Mouse (Mus musculus) left cerebral cortex, postnatal 4 days (tissue): ENCODE results near the gene Gpc6. TPM values are rescaled to one million over a fixed set of nuclear protein-coding genes. Genes with fewer than 3 reads are reported as not detected.
A peak's percentile ranks its signal among the peaks of the same experiment; 100 is the strongest.

ENCODE experiments used
- DNase-seq: peaks from one replicate; pipeline ENCODE4 v3.0.0-alpha.2; 2022
- intact Hi-C: fragments of 180-260 bp; cut with DNase I; formaldehyde crosslinking; loops from one replicate; pipeline ENCODE4 v1.15.1; 2025
- total RNA-seq, 2 experiments: library from RNA; stranded (reverse); gene quantifications; 2 replicates each; pipeline ENCODE4 v1.2.3; 2021

Gpc6 gene
- total RNA-seq, 2 experiments from 2014 or later, result 24.8 to 26.4 TPM

GRCm38 (mm10) chr14:117831267-117831666, 906.2 kb downstream of the Gpc6 start:
- intact Hi-C loops, result no loop called here

GRCm38 (mm10) chr14:117831731-117832130, 906.6 kb downstream of the Gpc6 start:
- intact Hi-C loops, result no loop called here
- peak; percentile 36 for DNase-seq

More at GRCm38 (mm10) chr14:117831267-117831666, 906.2 kb downstream of the Gpc6 start:
- peak; percentile 68 for DNase-seq

GRCm38 (mm10) chr14:117835506-117835905, 910.4 kb downstream of the Gpc6 start:
- intact Hi-C loops, result no loop called here
- DNase-seq, result no peak

- intact Hi-C loops, result no loop called here
- DNase-seq, result no peak
Observed at GRCm38 (mm10) chr14:117837021-117837420, 911.9 kb downstream of the Gpc6 start.

- no peak for DNase-seq
- intact Hi-C loops, result no loop called here
Observed at GRCm38 (mm10) chr14:117837715-117838114, 912.6 kb downstream of the Gpc6 start.

GRCm38 (mm10) chr14:117841211-117841610, 916.1 kb downstream of the Gpc6 start:
- intact Hi-C loops, result no loop called here
- DNase-seq, result no peak

GRCm38 (mm10) chr14:117841797-117842553, 916.9 kb downstream of the Gpc6 start:
- intact Hi-C loops, result no loop called here
- no peak for DNase-seq

- no peak for DNase-seq
- intact Hi-C loops, result no loop called here
Observed at GRCm38 (mm10) chr14:117849591-117850505, 924.7 kb downstream of the Gpc6 start.

- intact Hi-C loops, result no loop called here
- DNase-seq, result no peak
Observed at GRCm38 (mm10) chr14:117852266-117852665, 927.2 kb downstream of the Gpc6 start.

- no peak for DNase-seq
- intact Hi-C loops, result no loop called here
Observed at GRCm38 (mm10) chr14:117852842-117853241, 927.7 kb downstream of the Gpc6 start.

GRCm38 (mm10) chr14:117854498-117854897, 929.4 kb downstream of the Gpc6 start:
- no peak for DNase-seq

GRCm38 (mm10) chr14:117871268-117871667, 946.2 kb downstream of the Gpc6 start:
- DNase-seq, result no peak
- intact Hi-C loops, result no loop called here

More at GRCm38 (mm10) chr14:117854498-117854897, 929.4 kb downstream of the Gpc6 start:
- intact Hi-C loops, result no loop called here

- intact Hi-C loops, result no loop called here
- peak; percentile 75 for DNase-seq
Observed at GRCm38 (mm10) chr14:117879313-117879712, 954.2 kb downstream of the Gpc6 start.

- DNase-seq, result no peak
- intact Hi-C loops, result no loop called here
Observed at GRCm38 (mm10) chr14:117881112-117881511, 956.0 kb downstream of the Gpc6 start.

- intact Hi-C loops, result no loop called here
- peak; percentile 36 for DNase-seq
Observed at GRCm38 (mm10) chr14:117882222-117882621, 957.1 kb downstream of the Gpc6 start.

- intact Hi-C loops, result no loop called here
- DNase-seq, result no peak
Observed at GRCm38 (mm10) chr14:117889653-117890052, 964.5 kb downstream of the Gpc6 start.

GRCm38 (mm10) chr14:117891426-117891825, 966.3 kb downstream of the Gpc6 start:
- intact Hi-C loops, result no loop called here
- peak; percentile 57 for DNase-seq

- intact Hi-C loops, result no loop called here
- DNase-seq, result no peak
Observed at GRCm38 (mm10) chr14:117892026-117892425, 966.9 kb downstream of the Gpc6 start.

GRCm38 (mm10) chr14:117894869-117895538, 969.9 kb downstream of the Gpc6 start:
- intact Hi-C loops, result no loop called here
- no peak for DNase-seq

- peak; percentile 31 for DNase-seq
- intact Hi-C loops, result no loop called here
Observed at GRCm38 (mm10) chr14:117895539-117895912, 970.4 kb downstream of the Gpc6 start.

- no peak for DNase-seq
- intact Hi-C loops, result no loop called here
Observed at GRCm38 (mm10) chr14:117904300-117904699, 979.2 kb downstream of the Gpc6 start.
